Mouse (Mus musculus) left cerebral cortex, postnatal 10 days (tissue): ENCODE results near the gene Acss1. TPM values are rescaled to one million over a fixed set of nuclear protein-coding genes. Genes with fewer than 3 reads are reported as not detected.
A peak's percentile ranks its signal among the peaks of the same experiment; 100 is the strongest.

ENCODE experiments used
- DNase-seq, 2 experiments: peaks; one replicate each; pipeline ENCODE4 v3.0.0; 2021 to 2022; ENCODE audit warnings: low spot score in 2 of 2, mixed read lengths in 1 of 2; ENCODE audit errors: extremely low spot score in 1 of 2
- intact Hi-C: fragments of 180-260 bp; cut with DNase I; formaldehyde crosslinking; loops from one replicate; pipeline ENCODE4 v1.15.1; 2025
- total RNA-seq, 2 experiments: library from RNA; stranded (reverse); gene quantifications; 2 replicates each; pipeline ENCODE4 v1.2.3; 2021

Acss1 gene
- total RNA-seq, 2 experiments from 2014 or later: 16.4 to 17.4 TPM

DNA sequence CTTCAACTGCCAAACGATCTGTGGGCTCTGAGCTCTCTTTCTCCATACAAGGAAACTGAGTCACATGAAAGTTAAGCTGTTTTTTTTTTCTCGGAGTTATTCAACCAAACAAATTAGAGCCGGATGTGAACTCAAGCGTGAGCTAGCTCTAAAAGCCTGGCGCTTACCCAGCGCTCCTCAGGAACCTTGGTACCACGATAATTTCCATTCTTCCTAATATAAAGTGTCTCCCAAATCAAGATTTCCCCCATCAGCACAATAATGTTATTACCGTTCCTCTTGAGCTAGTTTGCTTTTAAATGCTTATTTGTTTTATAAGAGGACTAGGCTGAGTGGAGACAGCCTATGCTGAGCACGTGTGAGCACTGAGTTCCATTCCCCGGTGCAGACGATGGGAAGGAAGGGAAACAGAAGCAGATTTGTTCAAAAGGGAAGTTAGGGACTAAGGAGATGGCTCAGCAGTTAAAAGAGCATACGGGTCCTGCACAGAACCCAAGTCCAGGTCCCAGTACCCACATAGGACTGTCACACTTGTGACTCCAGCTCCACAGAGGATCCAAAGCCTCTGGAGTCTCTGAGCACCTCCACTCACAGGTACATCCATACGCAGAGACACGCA is 20.5 kb downstream of the Acss1 start:
- no peak for DNase-seq
- intact Hi-C loops: no loop called here

DNA sequence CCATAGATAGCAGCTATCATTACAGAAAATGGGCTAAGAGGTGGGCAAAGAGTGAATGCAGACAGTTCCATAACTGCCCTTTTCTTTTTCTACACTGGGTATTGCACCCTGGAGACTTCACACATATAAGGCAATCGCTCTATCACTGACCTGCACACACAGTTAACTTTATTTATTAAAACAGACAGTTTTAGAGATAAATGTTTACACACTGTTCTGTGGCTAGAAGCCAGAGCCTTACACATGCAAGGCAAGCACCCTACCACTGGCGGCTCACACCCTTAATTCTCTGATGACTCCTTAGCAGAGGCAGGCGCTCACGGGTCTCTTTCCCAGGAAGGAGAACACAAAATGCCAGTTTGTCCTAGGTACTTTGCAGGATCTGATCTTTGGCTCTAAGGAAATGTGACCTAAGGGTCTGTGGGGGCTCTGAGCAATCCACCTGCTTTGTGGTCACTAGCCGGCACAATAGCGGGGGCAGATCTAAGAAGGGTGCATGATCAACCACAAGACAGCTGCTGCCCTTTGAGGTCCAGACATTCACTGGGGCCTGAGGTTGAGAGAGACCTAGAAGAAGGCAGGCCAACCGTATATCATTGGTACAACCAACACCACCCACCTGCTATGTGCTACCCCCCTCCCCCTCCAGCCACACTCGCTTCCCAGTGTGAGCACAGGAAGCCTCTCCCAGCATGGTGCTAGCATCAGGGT is 21.7 kb downstream of the Acss1 start:
- intact Hi-C loops: no loop called here
- DNase-seq: no peak

DNA sequence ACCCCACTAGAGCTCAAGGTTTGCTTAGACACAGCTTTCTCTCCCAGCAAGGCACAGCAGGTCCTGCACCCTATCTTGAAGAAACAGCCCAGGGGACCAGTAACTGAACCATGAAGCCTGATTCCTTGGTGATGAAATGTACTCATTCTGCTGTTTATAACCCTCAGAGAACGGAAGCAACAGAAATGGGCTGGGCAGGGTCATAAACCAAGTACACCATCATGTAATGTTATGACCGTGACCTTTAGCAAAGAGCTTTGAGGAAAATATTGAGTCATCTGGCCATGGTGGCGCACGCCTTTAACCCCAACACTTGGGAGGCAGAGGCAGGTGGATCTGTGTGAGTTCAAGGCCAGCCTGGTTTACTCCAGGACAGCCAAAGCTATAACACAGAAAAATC is 23.1 kb downstream of the Acss1 start:
- no peak for DNase-seq
- intact Hi-C loops: no loop called here

DNA sequence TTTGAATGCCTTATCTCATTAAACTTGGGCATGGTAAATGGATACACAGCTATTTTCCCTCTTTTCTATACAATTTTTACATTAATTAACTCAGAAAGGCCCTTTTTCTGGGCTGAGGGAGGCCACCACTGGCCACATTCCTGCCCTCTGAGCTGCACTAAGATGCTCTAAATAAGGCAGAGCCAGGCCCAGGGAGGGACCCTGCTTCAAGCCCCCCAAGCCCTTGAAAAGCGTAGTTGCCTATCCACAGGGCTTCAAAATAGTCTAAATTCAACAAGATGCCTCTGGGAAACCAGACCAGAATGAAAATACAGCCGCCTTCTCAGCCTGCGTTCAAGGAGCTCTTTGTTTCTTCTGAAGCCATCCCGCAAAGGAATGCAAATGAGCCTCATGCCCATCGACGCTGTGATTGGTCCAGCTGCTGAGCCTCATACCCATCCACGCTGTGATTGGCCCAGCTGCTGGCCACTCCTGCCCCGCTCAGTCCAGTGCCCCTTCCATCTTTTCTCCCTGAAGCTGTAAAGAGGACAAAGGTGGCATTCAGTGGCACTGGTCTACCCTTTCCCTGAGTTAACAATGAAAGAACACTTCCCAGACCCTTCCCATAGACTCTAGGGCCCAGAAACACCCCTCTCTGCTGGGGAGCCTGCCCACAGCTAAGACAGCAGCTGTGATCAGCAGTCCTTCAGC is 24.4 kb downstream of the Acss1 start:
- intact Hi-C loops: no loop called here
- DNase-seq: peak; percentile 70 to 82

DNA sequence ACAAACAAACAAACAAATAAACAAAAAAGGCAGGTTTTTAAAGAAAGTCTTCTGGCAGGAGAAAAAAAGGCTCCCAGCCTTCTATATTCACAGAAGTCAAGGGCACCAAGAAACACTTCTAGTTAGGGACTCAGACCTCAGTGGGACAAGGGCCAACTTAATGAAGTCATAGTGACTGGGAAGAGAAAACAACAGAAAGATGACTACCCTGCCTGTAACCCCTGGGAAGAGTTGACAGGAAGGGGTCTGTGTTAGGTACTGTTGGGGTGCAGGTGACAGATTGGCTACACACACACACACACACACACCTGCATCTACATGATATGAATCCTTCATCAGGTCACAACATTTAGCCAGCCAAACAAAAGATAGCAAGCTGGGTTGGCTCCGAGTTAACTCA is 25.1 kb downstream of the Acss1 start:
- intact Hi-C loops: no loop called here
- no peak for DNase-seq

DNA sequence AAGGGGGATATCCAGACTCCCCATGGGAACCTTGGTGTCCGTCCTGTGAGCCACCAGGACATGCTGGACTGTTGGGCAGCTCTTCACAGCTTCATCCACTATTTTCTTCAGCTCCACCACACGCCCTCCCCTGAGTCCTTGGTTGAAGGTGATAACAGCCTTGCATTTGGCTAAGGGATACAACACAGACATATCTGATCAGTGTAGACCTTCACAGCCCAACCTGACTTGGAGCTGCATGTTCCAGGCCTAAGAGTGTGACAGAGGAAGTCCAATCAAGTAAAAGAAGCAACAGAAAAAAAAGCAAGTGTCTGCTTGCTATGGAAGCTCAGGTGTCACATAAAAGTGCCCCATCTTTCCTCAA is 29.9 kb downstream of the Acss1 start:
- DNase-seq: no peak
- intact Hi-C loops: no loop called here

DNA sequence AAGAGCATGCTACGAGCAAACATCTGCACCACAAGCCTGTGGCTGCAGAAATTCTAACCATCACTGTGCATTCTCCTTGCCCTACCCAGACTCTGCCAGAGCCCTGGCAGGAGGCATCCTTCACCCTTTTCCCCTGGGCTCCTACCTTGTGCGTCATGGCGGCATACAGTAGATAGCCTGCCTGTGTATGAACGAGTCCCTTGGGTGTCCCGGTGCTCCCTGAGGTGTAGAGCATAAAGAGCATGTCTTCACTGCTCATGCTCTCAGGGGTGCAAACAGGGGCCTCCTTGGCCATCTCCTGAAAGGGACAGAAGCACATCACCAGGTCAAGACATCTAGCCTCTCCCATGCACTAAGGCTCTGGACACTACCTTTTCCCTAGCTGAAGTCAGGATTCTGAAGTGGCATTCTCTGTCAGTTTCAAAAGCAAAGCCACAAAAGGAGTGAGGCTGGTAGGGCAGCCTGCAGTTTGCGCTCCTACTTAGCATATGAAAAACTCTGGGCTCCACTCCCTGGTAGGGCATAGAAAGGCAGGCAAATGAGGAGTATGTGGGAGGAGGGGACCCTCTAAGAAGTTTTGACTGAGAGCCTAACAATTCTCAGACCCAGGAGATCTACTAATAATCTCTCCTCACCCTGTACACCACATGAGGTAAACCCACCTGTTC is 30.5 kb downstream of the Acss1 start:
- no peak for DNase-seq
- intact Hi-C loops: no loop called here

DNA sequence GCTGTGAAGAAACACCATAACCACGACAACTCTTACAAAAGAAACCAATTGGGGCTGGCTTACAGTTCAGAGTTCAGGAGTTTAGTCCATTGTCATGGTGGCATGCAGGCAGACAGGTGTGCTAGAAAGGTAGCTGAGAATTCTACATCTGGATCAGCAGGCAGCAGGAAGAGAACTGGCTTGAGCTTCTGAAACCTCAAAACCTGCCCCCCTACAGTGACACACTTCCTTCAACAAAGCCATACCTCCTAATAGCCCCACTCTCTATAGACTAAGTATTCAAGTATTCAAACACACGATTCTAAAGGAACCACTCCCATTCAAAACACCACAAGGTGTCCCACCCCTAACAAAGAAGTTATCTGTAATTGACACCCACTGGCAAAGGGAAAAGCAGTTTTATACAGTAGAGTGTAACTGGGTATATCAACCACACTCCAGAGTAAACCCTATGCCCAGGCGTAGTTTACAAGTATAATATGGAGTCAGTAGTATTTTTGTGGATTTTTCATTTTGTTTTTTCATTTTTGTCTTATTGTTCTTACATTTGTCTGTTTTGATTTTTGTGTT is 32.3 kb downstream of the Acss1 start:
- intact Hi-C loops: no loop called here
- DNase-seq: no peak

DNA sequence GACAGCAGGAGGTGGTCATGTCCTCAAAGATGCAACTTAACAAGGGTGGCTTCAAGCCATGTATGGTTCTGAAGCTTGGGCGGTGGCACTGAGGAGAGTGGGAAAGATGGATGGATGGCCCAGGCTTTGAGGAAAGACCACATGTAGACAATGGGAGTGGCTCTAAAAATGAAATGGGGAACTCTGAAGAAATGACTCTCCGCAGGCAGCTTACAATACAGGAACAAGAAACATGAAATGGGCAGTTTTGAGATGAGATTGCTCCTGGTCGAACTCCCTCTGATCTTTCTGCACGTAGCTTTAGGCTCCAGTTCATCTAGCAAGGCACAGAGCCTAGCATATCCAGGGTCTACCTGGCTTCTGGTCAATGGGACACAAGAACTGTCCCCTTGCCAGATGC is 39.0 kb downstream of the Acss1 start:
- no peak for DNase-seq
- intact Hi-C loops: no loop called here

DNA sequence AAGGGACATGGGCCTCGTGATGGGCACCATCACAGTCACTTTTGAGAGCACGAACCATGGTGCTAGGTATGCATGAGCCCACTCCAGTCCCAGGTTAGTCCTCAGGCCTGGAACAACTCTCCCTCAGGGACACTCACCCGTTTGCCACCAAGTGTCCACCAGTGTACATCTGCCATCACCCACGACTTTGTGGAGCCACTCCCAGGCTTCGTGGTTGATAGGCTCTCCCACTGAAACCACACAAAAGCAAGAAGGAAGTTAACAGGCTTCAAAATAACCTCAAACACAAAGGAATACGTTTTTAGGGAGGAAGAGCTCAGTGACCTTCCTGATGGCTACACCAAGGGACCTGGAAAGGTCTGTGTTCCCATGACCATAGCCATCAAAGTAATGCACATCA is 41.2 kb downstream of the Acss1 start:
- no peak for DNase-seq
- intact Hi-C loops: no loop called here

DNA sequence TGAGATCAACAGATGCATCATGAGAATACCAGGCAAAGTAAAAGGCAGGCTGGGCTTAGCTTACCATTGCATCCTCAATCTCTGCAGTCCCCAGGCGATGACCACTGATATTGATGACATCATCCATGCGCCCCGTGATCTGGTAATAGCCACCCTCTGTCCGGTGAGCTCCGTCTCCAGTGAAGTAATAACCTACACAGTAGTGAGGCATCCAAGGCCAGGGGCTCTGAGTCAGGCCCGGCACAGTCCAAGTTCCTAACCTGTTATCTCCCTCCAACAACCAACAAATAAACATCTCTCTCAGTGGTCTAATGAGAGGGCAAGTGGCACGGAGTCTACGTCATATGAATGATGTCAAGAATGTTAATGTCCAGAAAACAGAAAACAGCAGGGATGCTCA is 43.4 kb downstream of the Acss1 start:
- intact Hi-C loops: no loop called here
- DNase-seq: no peak

DNA sequence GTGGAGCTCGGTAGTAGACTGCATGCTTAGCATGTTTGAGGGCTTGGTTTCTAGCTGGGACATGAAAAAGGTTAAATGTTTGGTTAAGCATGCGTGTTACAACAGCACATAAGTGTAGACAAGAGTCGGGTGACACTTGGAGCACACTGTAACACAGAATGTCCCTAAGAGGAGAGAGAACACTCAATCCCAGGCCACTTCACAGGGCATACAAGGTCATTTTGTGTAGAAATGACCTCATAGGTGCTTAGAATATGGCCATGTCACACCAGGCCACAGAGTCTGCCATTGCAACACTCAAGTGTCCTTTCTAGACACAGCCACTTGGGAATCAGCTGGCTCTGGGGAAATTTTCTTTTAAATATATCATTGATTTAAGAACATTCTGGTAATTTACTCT is 44.3 kb downstream of the Acss1 start:
- intact Hi-C loops: no loop called here
- DNase-seq: no peak

DNA sequence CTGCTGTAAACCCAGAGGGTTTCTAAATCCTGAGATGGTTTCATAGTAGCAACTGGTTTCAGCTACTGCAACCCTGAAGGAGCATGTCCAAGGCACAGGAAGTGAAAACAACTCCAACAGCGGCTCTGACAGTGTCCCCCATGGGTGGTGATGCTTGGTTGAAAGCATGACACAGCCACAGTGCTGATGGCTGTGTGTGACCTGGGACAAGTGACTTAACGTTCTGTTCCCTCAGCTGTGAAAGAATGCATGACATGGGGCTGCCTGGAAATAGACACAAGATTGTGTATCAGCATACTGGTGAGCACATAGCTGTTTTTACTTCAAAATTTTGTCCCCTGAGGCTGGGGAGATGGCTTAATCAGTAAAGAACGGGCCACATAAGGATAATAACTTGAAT is 46.6 kb downstream of the Acss1 start:
- no peak for DNase-seq
- intact Hi-C loops: no loop called here

DNA sequence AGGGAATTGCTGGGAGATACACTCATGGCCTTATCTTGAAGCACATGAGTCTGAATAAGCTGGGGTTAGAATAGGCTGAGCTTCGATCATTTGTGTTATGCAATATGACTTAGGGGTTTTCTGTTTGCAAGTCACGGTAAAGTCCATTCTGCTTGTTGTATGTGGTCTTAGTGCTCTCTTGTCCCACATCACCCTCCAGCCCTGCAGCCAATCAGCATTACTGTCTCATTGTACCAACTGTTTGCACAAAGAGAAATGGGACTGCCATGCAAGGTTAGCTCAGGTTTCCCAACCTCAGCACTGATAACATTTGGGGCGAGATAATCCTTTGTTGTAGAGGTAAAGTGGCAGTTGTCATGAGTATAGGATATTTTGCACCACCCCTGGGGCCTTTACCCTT is 58.2 kb downstream of the Acss1 start:
- intact Hi-C loops: no loop called here

DNA sequence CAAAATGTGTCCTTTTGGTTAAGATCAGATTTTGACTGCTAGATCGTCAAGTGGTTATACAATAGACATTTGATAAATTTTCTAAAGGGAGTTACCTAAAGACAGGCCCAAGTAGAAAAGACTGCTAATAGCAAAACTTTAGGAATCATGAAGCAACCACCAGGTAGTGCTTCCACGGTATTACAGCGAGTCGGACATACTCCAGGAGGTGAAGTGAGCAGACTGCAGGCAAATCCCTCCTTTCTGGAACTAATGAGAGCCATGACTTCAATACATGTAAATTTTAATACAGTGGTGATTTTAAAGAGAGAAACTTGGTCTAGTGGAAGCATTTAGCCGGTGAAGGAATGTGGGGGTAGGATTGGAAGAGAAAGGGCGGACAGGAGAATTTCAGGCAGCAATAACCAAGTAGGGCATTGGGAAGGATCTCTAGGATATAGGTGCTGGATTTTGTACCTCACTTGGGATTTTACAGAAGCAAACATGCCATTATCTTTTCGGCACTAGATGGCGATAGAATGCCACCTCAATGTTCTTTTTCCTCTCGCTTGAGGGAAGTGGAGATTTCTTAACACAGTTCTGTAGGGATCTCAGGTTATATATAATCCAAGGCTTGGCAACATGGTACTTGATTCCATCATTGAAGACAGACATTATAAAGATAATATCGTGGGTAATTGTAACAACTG is 59.3 kb downstream of the Acss1 start:
- intact Hi-C loops: loop anchor here (2.0 to 10.0 kb wide), 3 partner anchors 66 to 896 kb away; partner anchors contain the start of gene Entpd6

More for the DNA sequence above, 58.2 kb downstream of the Acss1 start:
- DNase-seq: no peak

DNA sequence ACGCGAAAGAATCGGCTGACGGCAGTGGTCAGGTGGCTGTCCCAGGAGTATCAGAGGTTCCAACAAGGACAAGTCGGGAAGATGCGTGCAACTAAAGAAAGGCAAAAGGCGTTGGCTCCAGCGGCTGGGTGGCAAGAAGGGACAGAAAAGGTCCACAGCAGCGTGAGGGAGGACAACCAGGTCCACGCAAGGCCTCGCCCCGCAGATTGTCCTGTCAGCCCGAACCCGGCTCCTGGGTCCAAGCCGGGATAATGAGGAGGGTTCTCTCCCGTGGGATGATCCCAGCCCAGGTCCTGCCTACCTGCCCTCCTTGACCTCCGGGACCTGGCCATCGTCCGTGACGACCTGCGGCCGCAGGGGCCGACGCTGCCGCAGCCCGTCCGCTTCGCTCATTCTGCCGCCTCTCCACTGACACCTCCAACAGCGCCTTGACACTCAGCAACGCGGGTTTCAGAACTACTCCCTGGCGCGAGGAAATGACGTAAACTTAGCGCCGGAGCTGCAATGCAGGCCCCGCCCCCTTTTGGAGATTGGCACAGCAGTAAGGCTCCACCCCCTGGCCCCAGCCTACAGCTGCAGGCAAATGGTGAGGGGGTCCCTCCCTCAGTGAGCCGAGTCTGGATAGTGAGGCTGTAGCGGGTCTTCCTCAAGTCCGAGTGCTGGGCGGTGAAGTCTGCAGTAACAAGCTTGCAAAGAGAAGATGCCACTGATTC is 60.1 kb downstream of the Acss1 start, which contains the start of gene Apmap:
TSS of gene Apmap (minus strand) at position 481 of the 713 bp plus-strand sequence.
- peak; percentile 97 to 98 for DNase-seq
- intact Hi-C loops: loop anchor here (2.0 to 10.0 kb wide), 3 partner anchors 67 to 897 kb away; partner anchors contain the start of gene Entpd6

More for the DNA sequence above, 59.3 kb downstream of the Acss1 start:
- DNase-seq: peak; percentile 40 to 82

DNA sequence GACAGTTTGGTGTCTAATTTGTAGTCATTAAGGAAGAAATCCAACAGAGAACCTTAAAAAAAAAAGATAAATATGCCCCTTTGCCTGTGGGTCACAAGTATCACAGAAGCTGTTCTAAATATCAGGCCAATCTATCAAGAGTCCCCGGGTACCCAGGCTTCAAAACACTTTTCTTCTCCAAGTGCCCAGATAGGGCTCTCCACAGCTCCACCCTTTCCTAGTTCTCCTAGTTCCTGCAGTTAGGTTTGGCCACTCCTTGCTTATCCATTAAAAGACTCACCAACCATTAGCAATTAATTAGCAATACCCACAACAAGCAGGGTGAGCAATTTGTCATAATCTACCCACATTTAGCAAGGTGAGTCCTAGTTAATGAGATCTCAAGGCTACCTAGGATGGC is 61.2 kb downstream of the Acss1 start:
- intact Hi-C loops: loop anchor here (10.0 kb wide), 1 partner anchor 898 kb away; no protein-coding TSS in a partner anchor

DNA sequence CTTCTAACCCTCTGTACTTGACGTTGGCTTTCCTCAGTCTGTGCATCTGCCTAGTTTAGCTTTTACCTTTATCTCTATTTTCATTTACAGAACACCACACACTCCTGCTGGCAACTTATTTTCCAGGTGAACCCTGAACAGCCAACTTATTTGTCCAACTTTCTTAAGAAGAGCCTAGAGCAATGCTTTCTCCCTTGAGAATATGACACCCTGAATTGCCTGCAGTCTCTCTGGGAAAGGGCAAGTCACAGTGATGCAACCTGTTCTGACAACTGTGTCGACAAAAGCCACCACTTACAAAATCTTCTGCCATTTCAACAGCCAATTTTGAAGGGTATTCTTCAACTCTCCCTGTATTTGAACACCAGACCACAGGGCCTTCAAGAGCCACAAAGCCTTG is 63.5 kb downstream of the Acss1 start:
- no peak for DNase-seq
- intact Hi-C loops: loop anchor here (10.0 kb wide), 1 partner anchor 900 kb away; no protein-coding TSS in a partner anchor

More for the DNA sequence above, 61.2 kb downstream of the Acss1 start:
- no peak for DNase-seq
